Mouse (Mus musculus): ENCODE data around the gene Mmp1b.
"Not testable (repeated sequence)": the region's sequence is repeated elsewhere in the genome, so short reads cannot be mapped to it uniquely, and the experiment has no call there.

The Mmp1b gene

GRCm38 (mm10) chr9:7387947-7388346 is at the start of gene Mmp1b:
Gene Mmp1b (minus strand): TSS chr9:7388047.
- no peak for DNase-seq (ENCODE audit: low read depth, low spot score)

- DNase-seq (ENCODE audit: low read depth, low spot score), result not testable (repeated sequence)
Measured at GRCm38 (mm10) chr9:7396556-7396955, 8.7 kb upstream of the Mmp1b start.

GRCm38 (mm10) chr9:7354535-7354934 is 33.3 kb downstream of the Mmp1b start:
- no peak for DNase-seq (ENCODE audit: low read depth, low spot score)

- no peak for DNase-seq (ENCODE audit: low read depth, low spot score)
Measured at GRCm38 (mm10) chr9:7345513-7345912, 42.3 kb downstream of the Mmp1b start.

GRCm38 (mm10) chr9:7344107-7344506 is 43.7 kb downstream of the Mmp1b start, which contains the start of gene Mmp12:
Gene Mmp12 (plus strand): TSS chr9:7344381.
- no peak for DNase-seq (ENCODE audit: low read depth, low spot score)

- no peak for DNase-seq (ENCODE audit: low read depth, low spot score)
Measured at GRCm38 (mm10) chr9:7336740-7337483, 50.9 kb downstream of the Mmp1b start.

- no peak for DNase-seq (ENCODE audit: low read depth, low spot score)
Measured at GRCm38 (mm10) chr9:7335766-7336680, 51.8 kb downstream of the Mmp1b start.

GRCm38 (mm10) chr9:7331847-7332246 is 56.0 kb downstream of the Mmp1b start:
- DNase-seq (ENCODE audit: low read depth, low spot score), result no peak
